Mouse (Mus musculus) thymus, postnatal 25 days (tissue): ENCODE measurements around the gene Cbr3.

ENCODE experiments used
- DNase-seq: peaks from one replicate; pipeline ENCODE4 v3.0.0; 2022

The Cbr3 gene

GRCm38 (mm10) chr16:93712189-93712885 lies 29.3 kb downstream of the Cbr3 start:
- DNase-seq, result no peak

- DNase-seq, result no peak
These were observed 30.0 kb downstream of the Cbr3 start for GRCm38 (mm10) chr16:93712966-93713365.

GRCm38 (mm10) chr16:93714426-93714825 lies 31.4 kb downstream of the Cbr3 start:
- no peak for DNase-seq

- no peak for DNase-seq
These were observed 32.8 kb downstream of the Cbr3 start for GRCm38 (mm10) chr16:93715826-93716225.

GRCm38 (mm10) chr16:93717299-93717703 lies 34.3 kb downstream of the Cbr3 start:
- no peak for DNase-seq

- no peak for DNase-seq
These were observed 38.8 kb downstream of the Cbr3 start for GRCm38 (mm10) chr16:93721771-93722170.

- DNase-seq, result no peak
These were observed 39.5 kb downstream of the Cbr3 start for GRCm38 (mm10) chr16:93722476-93722875.

GRCm38 (mm10) chr16:93725417-93726144 lies 42.6 kb downstream of the Cbr3 start:
- no peak for DNase-seq

- DNase-seq, result no peak
These were observed 43.2 kb downstream of the Cbr3 start for GRCm38 (mm10) chr16:93726186-93726585.

GRCm38 (mm10) chr16:93728676-93729075 lies 45.7 kb downstream of the Cbr3 start:
- DNase-seq, result no peak

- DNase-seq, result no peak
These were observed 47.0 kb downstream of the Cbr3 start for GRCm38 (mm10) chr16:93729801-93730721.

GRCm38 (mm10) chr16:93731310-93731709 lies 48.3 kb downstream of the Cbr3 start:
- DNase-seq, result no peak

- DNase-seq, result no peak
These were observed 50.0 kb downstream of the Cbr3 start for GRCm38 (mm10) chr16:93732875-93733569.

GRCm38 (mm10) chr16:93739251-93739650 lies 56.2 kb downstream of the Cbr3 start:
- no peak for DNase-seq
